Comparison of ENCODE assay signal across 9 mouse cellular contexts in the genomic region with DNA sequence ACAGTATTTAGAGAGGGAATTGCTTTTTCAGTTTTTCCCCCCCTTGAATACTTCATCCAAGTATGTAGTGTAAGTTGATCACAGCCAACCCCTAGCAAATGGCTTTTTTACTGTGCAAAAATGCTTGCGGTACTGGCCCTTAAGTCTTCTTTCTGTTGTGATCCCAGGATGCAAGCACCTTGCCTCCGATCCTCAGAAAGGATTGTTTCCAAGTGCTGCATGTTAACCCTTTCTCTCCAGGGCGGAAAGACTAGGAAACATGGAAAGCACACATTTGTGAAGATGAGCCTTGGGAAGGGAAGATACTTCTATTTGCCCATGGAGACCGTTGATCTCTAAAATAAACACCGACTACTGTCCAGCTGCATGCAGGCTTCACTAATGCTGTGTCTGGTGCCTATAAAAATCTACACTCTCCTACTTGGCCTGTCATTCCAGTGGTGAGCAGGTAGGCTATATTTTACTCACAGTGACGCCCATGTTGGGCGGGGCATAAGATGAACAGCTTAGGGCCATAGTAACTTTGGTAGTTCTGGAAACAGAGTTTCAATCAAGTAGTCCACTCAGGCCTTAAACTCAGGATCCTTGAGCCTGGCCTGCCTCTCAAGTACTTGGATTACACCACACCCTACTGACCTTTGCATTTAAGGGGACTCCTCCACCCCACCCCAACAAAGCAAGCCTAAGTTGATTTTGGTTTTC. TPM values are rescaled to one million over a fixed set of nuclear protein-coding genes. Genes with fewer than 3 reads are reported as not detected.
DNase-seq lines count a peak whose midpoint lies in the region; ATAC-seq and TF ChIP-seq lines count a peak whose summit lies in the region.
"Had no signal": no experiment of that assay in that cellular context is flagged by ENCODE, and none has a peak within 500 bp of the region (broad histone marks: within the 10 kb centered on the region; RNA-seq: fewer than 3 reads in every experiment).

No protein-coding gene starts in this region.

- H3K9me3 ChIP-seq in kidney, embryonic 15.5 days (replicated peaks), result no peaks in the 10 kb centered on the region
- no peaks in the 10 kb centered on the region; the same call in 1 of the 2 replicates for H3K9me3 ChIP-seq in embryonic facial prominence, embryonic 14.5 days (ENCODE audit: control insufficient read depth, low read length)

- DNase-seq in kidney, adult 18-20 months, result no peak
- peak; percentile 56 for DNase-seq in embryonic facial prominence, embryonic 14.5 days (ENCODE audit: low spot score)
- DNase-seq in kidney, postnatal 14 days, result peak; percentile 23
- no peak for DNase-seq in layer of hippocampus, postnatal 25 days (ENCODE audit: extremely low spot score in 1 of 2, low spot score in 1 of 2)
- no peak for DNase-seq in urinary bladder, postnatal 36 days (ENCODE audit: low spot score in 2 of 2)
- no peak for DNase-seq in ovary, adult 18-20 months (ENCODE audit: low spot score)

- peaks cover 37% of the 10 kb centered on the region for H3K79me2 ChIP-seq in myocyte (ENCODE audit: control insufficient read depth, insufficient read depth)

- no peak for TF ChIP-seq POLR2A in myocyte (IDR thresholded peaks at IDR 0.05; ENCODE audit: insufficient read length, low read depth)

- H3ac ChIP-seq in myocyte (ENCODE audit: control insufficient read depth, insufficient read length), result no peak overlapping the region

- H3K4me1 ChIP-seq in kidney, embryonic 15.5 days, result peaks cover 23% of the 10 kb centered on the region
- peaks cover 9% of the 10 kb centered on the region for H3K4me1 ChIP-seq in embryonic facial prominence, embryonic 14.5 days (ENCODE audit: control insufficient read depth, insufficient read depth, low read length)

- peak overlapping the region; percentile 72 for H3K4me3 ChIP-seq in kidney, embryonic 15.5 days (replicated peaks)
- H3K4me3 ChIP-seq in embryonic facial prominence, embryonic 14.5 days (ENCODE audit: low read depth, low read length), result peak overlapping the region; percentile 99
- H3K4me3 ChIP-seq in myocyte, result peak overlapping the region; percentile 99

- H3K27ac ChIP-seq in kidney, embryonic 15.5 days, result peak overlapping the region; percentile 75
- peak overlapping the region; percentile 77 for H3K27ac ChIP-seq in embryonic facial prominence, embryonic 14.5 days (replicated peaks; ENCODE audit: low read depth, low read length)

- peaks cover 3% of the 10 kb centered on the region; the same call in 1 of the 2 replicates for H3K36me3 ChIP-seq in kidney, embryonic 15.5 days
- H3K36me3 ChIP-seq in embryonic facial prominence, embryonic 14.5 days (ENCODE audit: control insufficient read depth, insufficient read depth, low read length), result peaks cover 5% of the 10 kb centered on the region; the same call in 1 of the 2 replicates
- H3K36me3 ChIP-seq in myocyte (ENCODE audit: control insufficient read depth, insufficient read depth), result peaks cover 8% of the 10 kb centered on the region

- no peak overlapping the region for H3K9ac ChIP-seq in kidney, embryonic 15.5 days
- peak overlapping the region; percentile 74; the same call in 1 of the 2 replicates for H3K9ac ChIP-seq in embryonic facial prominence, embryonic 14.5 days (ENCODE audit: low read depth, low read length)

- 20% methylated on average over 7 of the region's 7 CpGs for WGBS in kidney, embryonic 15.5 days
- 28% methylated on average over 7 of the region's 7 CpGs for WGBS in embryonic facial prominence, embryonic 14.5 days

- H3K27me3 ChIP-seq in kidney, embryonic 15.5 days, result no peaks in the 10 kb centered on the region
- no peaks in the 10 kb centered on the region for H3K27me3 ChIP-seq in embryonic facial prominence, embryonic 14.5 days (replicated peaks; ENCODE audit: control insufficient read depth, insufficient read depth, low read length)
- no peaks in the 10 kb centered on the region for H3K27me3 ChIP-seq in myocyte (ENCODE audit: control insufficient read depth, insufficient read depth, insufficient read length)

- peak; percentile 17 for ATAC-seq in kidney, embryonic 15.5 days (replicated peaks; ENCODE audit: low FRiP score)
- ATAC-seq in embryonic facial prominence, embryonic 14.5 days (ENCODE audit: low read depth), result no peak

- peak overlapping the region; percentile 58 for H3K4me2 ChIP-seq in kidney, embryonic 15.5 days
- peak overlapping the region; percentile 68 for H3K4me2 ChIP-seq in embryonic facial prominence, embryonic 14.5 days (ENCODE audit: low read depth, low read length)
- peak overlapping the region; percentile 75 for H3K4me2 ChIP-seq in myocyte (ENCODE audit: low read depth)

TF ChIP-seq in myocyte, 11 proteins besides CTCF, POLR2A, EP300 and RAD21:
- TF ChIP-seq USF1 (IDR thresholded peaks at IDR 0.05; ENCODE audit: low read depth) (no peak), MAX (IDR thresholded peaks at IDR 0.05; ENCODE audit: low read depth) (no peak), POLR2AphosphoS2 (IDR thresholded peaks at IDR 0.05; ENCODE audit: insufficient read length, low read depth) (peak; percentile 35), REST (IDR thresholded peaks at IDR 0.05; ENCODE audit: insufficient read depth, insufficient read length) (no peak)

RNA-seq across cellular contexts. Expression of gene Sox4, which starts 5.6 kb away (rescaled TPM):
- 49.0 and 50.1 TPM in 2 replicates for polyA plus RNA-seq in kidney, embryonic 15.5 days (2015; fragmentation: Nextera tagmentation; extraction: Ambion mirVana)
- 62.7 and 67.5 TPM in 2 replicates for polyA plus RNA-seq in embryonic facial prominence, embryonic 14.5 days (2014; fragmentation: Nextera tagmentation; extraction: Ambion mirVana)
- 28.2 TPM for polyA plus RNA-seq in myocyte (2012; fragmentation: generic; extraction: Trizol)
- 10 to 100 TPM; 27.8 to 29.1 TPM for total RNA-seq in layer of hippocampus, postnatal 25 days (2021)
- total RNA-seq: MEL had no signal

Comparison
In these comparisons a context has a peak if more than half of its experiments do, and no peak if none do; other contexts are left out.
1. DNase-seq: peak in embryonic facial prominence, embryonic 14.5 days (single experiment) and kidney, postnatal 14 days (single experiment); none in kidney, adult 18-20 months (single experiment), layer of hippocampus, postnatal 25 days (0 of 2), urinary bladder, postnatal 36 days (0 of 2) and ovary, adult 18-20 months (single experiment).
2. Peak in every context shown above with its lines, with median percentiles within 50 percentile points of each other: H3K4me2 ChIP-seq and H3K4me3 ChIP-seq.